Mouse (Mus musculus) erythroblast, embryonic 14.5 days (primary cell): ENCODE data around the gene Ints3.

Source experiments
- GATA1 ChIP-seq: IDR thresholded peaks from 2 replicates; pipeline ENCODE4 v1.6.1; 2012; ENCODE audit warnings: low read length, inconsistent platforms, mixed read lengths
- TAL1 ChIP-seq: IDR thresholded peaks from 3 replicates; pipeline ENCODE4 v1.6.1; 2012; ENCODE audit warnings: low read length, inconsistent platforms, mixed read lengths

DNA sequence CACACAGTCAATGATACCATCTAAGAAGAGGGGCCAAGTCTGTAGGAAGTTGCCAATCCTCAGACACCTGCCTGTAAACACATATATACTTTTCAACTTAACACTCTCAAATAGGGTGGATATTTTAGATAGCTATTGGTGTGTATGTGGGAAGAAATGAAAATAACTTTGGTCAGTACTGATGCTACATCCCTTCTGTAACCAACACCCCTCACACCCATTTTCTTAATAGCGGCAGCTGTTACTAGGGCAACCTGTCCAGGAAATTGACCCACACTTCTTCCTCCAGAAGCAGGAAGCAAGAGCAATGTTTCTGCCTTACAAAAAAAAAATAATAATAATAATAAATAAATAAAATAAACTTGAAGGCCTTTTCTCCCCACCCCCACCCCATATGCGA, 1.1 kb downstream of the Ints3 start:
- no peak for TF ChIP-seq TAL1
- TF ChIP-seq GATA1, result no peak
